Mouse (Mus musculus) urinary bladder, postnatal 14 days (tissue): ENCODE measurements around the gene Isyna1.
A peak's percentile ranks its signal among the peaks of the same experiment; 100 is the strongest.

Source experiments
- DNase-seq: peaks from one replicate; pipeline ENCODE4 v3.0.0; 2021; ENCODE audit warnings: low spot score

Isyna1 gene

GRCm38 (mm10) chr8:70602139-70602811 lies 8.1 kb downstream of the Isyna1 start:
- no peak for DNase-seq

- no peak for DNase-seq
These were observed 10.4 kb downstream of the Isyna1 start for GRCm38 (mm10) chr8:70604558-70604957.

- no peak for DNase-seq
These were observed 12.0 kb downstream of the Isyna1 start for GRCm38 (mm10) chr8:70605871-70606779.

GRCm38 (mm10) chr8:70606780-70607602 lies 12.8 kb downstream of the Isyna1 start:
- DNase-seq: no peak

GRCm38 (mm10) chr8:70607603-70607897 lies 13.4 kb downstream of the Isyna1 start:
- DNase-seq: no peak

- no peak for DNase-seq
These were observed 13.9 kb downstream of the Isyna1 start for GRCm38 (mm10) chr8:70607898-70608748.

GRCm38 (mm10) chr8:70608749-70609367 lies 14.7 kb downstream of the Isyna1 start, which contains the start of gene Ssbp4:
TSS of gene Ssbp4 (minus strand) at chr8:70608872.
- DNase-seq: no peak

GRCm38 (mm10) chr8:70609368-70609848 lies 15.2 kb downstream of the Isyna1 start:
- peak; percentile 89 for DNase-seq

- peak; percentile 92 for DNase-seq
These were observed 15.9 kb downstream of the Isyna1 start for GRCm38 (mm10) chr8:70609849-70610795.

- DNase-seq: peak; percentile 86
These were observed 16.9 kb downstream of the Isyna1 start for GRCm38 (mm10) chr8:70610796-70611771.

- peak; percentile 88 for DNase-seq
These were observed 17.7 kb downstream of the Isyna1 start for GRCm38 (mm10) chr8:70611849-70612248.

- DNase-seq: no peak
These were observed 19.6 kb downstream of the Isyna1 start for GRCm38 (mm10) chr8:70613763-70614162.

GRCm38 (mm10) chr8:70614469-70614868 lies 20.3 kb downstream of the Isyna1 start:
- DNase-seq: no peak

- no peak for DNase-seq
These were observed 21.1 kb downstream of the Isyna1 start for GRCm38 (mm10) chr8:70615281-70615680.

GRCm38 (mm10) chr8:70615894-70616293 lies 21.7 kb downstream of the Isyna1 start, which contains the start of gene Lrrc25:
TSS of gene Lrrc25 (plus strand) at chr8:70616155.
- no peak for DNase-seq

- DNase-seq: no peak
These were observed 22.5 kb downstream of the Isyna1 start for GRCm38 (mm10) chr8:70616645-70617044.

GRCm38 (mm10) chr8:70617985-70618384 lies 23.8 kb downstream of the Isyna1 start:
- DNase-seq: no peak

- DNase-seq: no peak
These were observed 24.7 kb downstream of the Isyna1 start for GRCm38 (mm10) chr8:70618888-70619334.
